Mouse (Mus musculus): ENCODE results near the gene Myh3. TPM values are rescaled to one million over a fixed set of nuclear protein-coding genes. Genes with fewer than 3 reads are reported as not detected.

Gene Myh3
- total and polyA plus RNA-seq, 2 experiments from 2014 or later, result 0.24 TPM

DNA sequence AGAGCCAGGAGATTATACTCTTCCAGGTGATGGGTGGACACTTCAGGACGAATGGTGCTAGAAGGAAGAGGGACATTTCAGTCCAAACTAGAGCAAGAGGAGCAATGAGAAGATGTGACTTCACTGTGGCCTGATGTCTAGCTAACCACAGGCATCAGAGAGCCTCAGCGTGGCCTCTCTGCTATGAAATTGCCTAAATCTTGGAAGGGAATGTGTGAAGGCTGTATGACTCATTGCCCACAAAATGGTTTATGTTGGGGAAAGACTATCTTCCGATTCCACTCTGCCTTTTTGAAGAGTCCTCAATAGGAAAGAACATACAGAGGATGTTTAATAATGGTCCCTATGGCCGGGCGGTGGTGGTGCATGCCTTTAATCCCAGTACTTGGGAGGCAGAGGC lies 1.3 kb upstream of the Myh3 start:
- Histone ChIP-seq H3K27ac (ENCODE audit: low read depth, low read length) (no peak overlapping the region), H3K9me3 (ENCODE audit: low read length) (no peaks in the 10 kb centered on the region), H3K4me1 (ENCODE audit: insufficient read depth) (no peaks in the 10 kb centered on the region), H3K4me3 (ENCODE audit: low read depth, low read length) (no peak overlapping the region), H3K36me3 (ENCODE audit: insufficient read depth) (no peaks in the 10 kb centered on the region), H3K9ac (no peak overlapping the region), H3K4me2 (ENCODE audit: low read depth) (no peak overlapping the region), H3K27me3 (ENCODE audit: insufficient read depth, low read length) (peaks cover 3% of the 10 kb centered on the region; the same call in 1 of the 2 replicates)
- no peak for ATAC-seq
- DNase-seq, result no peak
- WGBS, result 94% methylated on average over 5 of the region's 5 CpGs
- TF ChIP-seq CTCF (IDR thresholded peaks at IDR 0.05; ENCODE audit: low read depth), result no peak

DNA sequence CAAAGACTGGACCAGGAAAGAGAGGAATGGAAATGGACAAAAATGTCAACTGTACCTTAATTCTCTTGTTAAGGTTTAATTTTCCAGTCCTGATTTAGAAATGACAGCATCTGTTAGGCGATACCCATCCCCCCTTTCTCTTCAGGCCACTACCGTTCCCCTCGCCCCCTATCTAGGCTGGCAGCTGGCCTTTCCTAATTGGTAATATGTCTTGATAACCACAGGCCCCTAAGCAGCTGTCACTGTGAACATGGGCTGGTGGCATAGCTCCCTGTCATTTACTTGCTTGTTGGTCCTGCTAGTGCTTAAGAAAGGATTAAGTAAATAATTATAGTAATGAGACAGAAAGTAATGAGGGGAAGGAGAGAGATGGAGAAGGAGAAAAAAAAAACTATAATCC lies 665 bp upstream of the Myh3 start:
- 49% methylated on average over 3 of the region's 3 CpGs for WGBS
- Histone ChIP-seq H3K27me3 (ENCODE audit: insufficient read depth, low read length) (peaks cover 3% of the 10 kb centered on the region; the same call in 1 of the 2 replicates), H3K36me3 (ENCODE audit: insufficient read depth) (no peaks in the 10 kb centered on the region), H3K4me3 (ENCODE audit: low read depth, low read length) (no peak overlapping the region), H3K9ac (no peak overlapping the region), H3K4me2 (ENCODE audit: low read depth) (no peak overlapping the region), H3K4me1 (ENCODE audit: insufficient read depth) (no peaks in the 10 kb centered on the region), H3K27ac (ENCODE audit: low read depth, low read length) (no peak overlapping the region), H3K9me3 (ENCODE audit: low read length) (no peaks in the 10 kb centered on the region)
- DNase-seq (no peak), ATAC-seq (no peak)
- no peak for TF ChIP-seq CTCF (IDR thresholded peaks at IDR 0.05; ENCODE audit: low read depth)

DNA sequence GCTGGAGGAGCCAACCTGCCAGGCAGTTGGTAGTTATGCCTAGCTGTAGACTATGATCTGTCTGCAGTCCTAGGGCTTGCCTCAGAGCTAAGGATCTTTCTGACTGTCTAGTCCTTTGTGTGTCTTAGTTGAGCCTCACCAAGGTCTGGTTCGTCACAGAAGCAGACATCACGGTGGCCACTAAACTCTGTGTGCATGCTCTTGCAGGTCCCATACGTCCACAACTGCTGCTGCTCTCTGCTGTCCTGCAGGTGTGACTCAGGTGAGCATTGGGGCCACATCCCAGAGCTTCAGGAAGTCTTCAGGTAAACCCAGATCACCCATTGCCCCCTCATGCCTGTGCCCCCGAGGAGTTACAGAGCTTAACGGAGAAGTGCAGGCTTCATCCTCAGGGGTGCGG lies 788 bp downstream of the Myh3 start:
- 92% methylated on average over 6 of the region's 6 CpGs for WGBS
- no peak for TF ChIP-seq CTCF (IDR thresholded peaks at IDR 0.05; ENCODE audit: low read depth)
- Histone ChIP-seq H3K4me3 (ENCODE audit: low read depth, low read length) (no peak overlapping the region), H3K36me3 (ENCODE audit: insufficient read depth) (no peaks in the 10 kb centered on the region), H3K27me3 (ENCODE audit: insufficient read depth, low read length) (peaks cover 7% of the 10 kb centered on the region), H3K9ac (no peak overlapping the region), H3K27ac (ENCODE audit: low read depth, low read length) (no peak overlapping the region), H3K4me2 (ENCODE audit: low read depth) (no peak overlapping the region), H3K4me1 (ENCODE audit: insufficient read depth) (no peaks in the 10 kb centered on the region), H3K9me3 (ENCODE audit: low read length) (no peaks in the 10 kb centered on the region)
- no peak for DNase-seq
- ATAC-seq, result no peak

DNA sequence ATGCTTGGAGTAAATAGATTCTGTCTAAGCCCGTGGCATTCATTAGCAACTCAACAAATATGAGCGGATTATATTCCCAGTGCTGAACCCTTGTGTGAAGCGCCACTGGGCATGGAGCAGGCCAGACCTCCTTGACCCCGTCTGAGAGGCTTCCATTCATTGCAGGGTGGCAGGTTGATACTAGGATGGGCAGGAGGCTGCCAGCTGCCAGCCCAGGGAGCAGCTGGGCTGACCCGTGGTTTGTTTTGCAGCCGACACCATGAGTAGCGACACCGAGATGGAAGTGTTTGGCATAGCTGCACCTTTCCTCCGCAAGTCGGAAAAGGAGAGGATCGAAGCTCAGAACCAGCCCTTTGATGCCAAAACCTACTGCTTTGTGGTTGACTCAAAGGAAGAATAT lies 1.6 kb downstream of the Myh3 start:
- 59% methylated on average over 11 of the region's 11 CpGs for WGBS
- no peak overlapping the region for H3K4me2 ChIP-seq (ENCODE audit: low read depth)
- no peaks in the 10 kb centered on the region for H3K36me3 ChIP-seq (ENCODE audit: insufficient read depth)

DNA sequence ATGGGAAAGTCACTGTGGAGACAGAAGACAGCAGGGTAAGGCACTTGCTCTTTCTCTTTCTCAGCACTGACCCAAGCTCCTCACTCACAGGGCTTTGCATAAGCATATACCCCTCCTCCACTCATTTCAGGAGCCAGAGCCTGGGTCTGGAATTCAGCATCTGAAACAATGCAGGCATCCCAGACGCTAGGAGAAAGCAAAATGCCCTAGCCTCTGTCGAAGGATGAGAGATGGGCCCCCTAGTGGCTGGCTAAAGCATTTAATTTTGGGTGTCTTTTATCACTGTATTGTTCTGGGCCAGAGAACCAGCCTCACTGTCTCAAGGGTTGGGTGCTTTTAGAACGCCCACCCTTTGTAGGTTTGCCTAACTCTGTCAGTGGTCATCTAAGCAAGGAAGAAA lies 2.1 kb downstream of the Myh3 start:
- Histone ChIP-seq H3K4me1 (ENCODE audit: insufficient read depth) (no peaks in the 10 kb centered on the region), H3K27me3 (ENCODE audit: insufficient read depth, low read length) (peaks cover 7% of the 10 kb centered on the region), H3K4me2 (ENCODE audit: low read depth) (no peak overlapping the region), H3K9me3 (ENCODE audit: low read length) (no peaks in the 10 kb centered on the region), H3K9ac (no peak overlapping the region), H3K4me3 (ENCODE audit: low read depth, low read length) (no peak overlapping the region), H3K36me3 (ENCODE audit: insufficient read depth) (no peaks in the 10 kb centered on the region), H3K27ac (ENCODE audit: low read depth, low read length) (no peak overlapping the region)
- WGBS, result 6% methylated on average over 3 of the region's 3 CpGs
- DNase-seq (peak; percentile 65), ATAC-seq (peak; percentile 71; the same call in 1 of the 2 replicates)
- TF ChIP-seq CTCF (IDR thresholded peaks at IDR 0.05; ENCODE audit: low read depth), result peak; percentile 72

More for the DNA sequence above, 1.6 kb downstream of the Myh3 start:
- peaks cover 7% of the 10 kb centered on the region for H3K27me3 ChIP-seq (ENCODE audit: insufficient read depth, low read length)
- no peaks in the 10 kb centered on the region for H3K9me3 ChIP-seq (ENCODE audit: low read length)
- no peak overlapping the region for H3K27ac ChIP-seq (ENCODE audit: low read depth, low read length)
- DNase-seq (no peak), ATAC-seq (no peak)
- H3K9ac ChIP-seq, result no peak overlapping the region
- TF ChIP-seq CTCF (IDR thresholded peaks at IDR 0.05; ENCODE audit: low read depth), result no peak
- H3K4me1 ChIP-seq (ENCODE audit: insufficient read depth), result no peaks in the 10 kb centered on the region
- H3K4me3 ChIP-seq (ENCODE audit: low read depth, low read length), result no peak overlapping the region

DNA sequence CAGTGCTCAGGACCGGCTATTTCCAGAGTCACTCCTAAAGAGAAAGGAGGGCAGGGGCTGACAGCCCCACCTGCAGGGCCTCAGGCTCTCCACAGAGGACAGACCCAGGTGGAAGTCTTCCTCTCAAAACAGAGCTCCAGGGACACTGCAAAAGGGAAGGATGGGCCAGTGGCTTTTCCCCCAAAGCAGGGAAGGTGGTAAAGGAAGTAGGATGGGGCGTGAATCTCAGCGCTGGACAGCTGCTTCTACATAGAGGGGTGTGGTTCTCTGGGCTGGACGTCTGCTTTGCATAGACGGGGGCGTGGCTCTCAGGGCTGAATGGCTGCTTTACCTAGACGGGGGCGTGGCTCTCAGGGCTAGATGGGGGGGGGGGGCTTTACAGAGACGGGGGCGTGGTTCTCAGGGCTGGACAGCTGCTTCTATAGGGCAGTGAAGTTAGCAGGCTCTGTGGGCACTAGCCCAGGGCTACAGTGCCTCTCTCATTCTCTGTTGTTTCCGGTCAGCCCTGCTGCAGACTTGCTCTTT lies 3.1 kb downstream of the Myh3 start:
- Histone ChIP-seq H3K4me1 (ENCODE audit: insufficient read depth) (no peaks in the 10 kb centered on the region), H3K9me3 (ENCODE audit: low read length) (no peaks in the 10 kb centered on the region), H3K9ac (no peak overlapping the region), H3K27ac (ENCODE audit: low read depth, low read length) (no peak overlapping the region), H3K27me3 (ENCODE audit: insufficient read depth, low read length) (peaks cover 7% of the 10 kb centered on the region), H3K36me3 (ENCODE audit: insufficient read depth) (no peaks in the 10 kb centered on the region), H3K4me3 (ENCODE audit: low read depth, low read length) (no peak overlapping the region), H3K4me2 (ENCODE audit: low read depth) (no peak overlapping the region)
- 6% methylated on average over 11 of the region's 11 CpGs for WGBS
- TF ChIP-seq CTCF (IDR thresholded peaks at IDR 0.05; ENCODE audit: low read depth), result no peak
- ATAC-seq (no peak), DNase-seq (no peak)

DNA sequence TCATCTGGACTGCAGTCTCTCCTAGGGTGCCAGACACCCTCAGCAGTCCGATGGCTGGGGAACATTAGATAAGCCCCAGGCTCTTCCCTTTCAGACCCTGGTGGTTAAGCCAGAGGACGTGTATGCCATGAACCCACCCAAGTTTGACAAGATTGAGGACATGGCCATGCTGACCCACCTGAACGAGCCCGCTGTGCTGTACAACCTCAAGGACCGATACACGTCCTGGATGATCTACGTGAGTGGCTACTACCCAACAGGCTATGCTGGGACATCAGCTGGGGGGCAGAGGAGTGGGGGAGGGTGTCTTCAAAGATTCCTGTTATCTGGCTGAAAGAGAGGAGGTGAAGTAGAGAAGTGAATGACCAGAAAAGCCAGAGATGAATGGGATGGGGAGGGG lies 4.1 kb downstream of the Myh3 start:
- Histone ChIP-seq H3K36me3 (ENCODE audit: insufficient read depth) (no peaks in the 10 kb centered on the region), H3K4me2 (ENCODE audit: low read depth) (no peak overlapping the region), H3K4me1 (ENCODE audit: insufficient read depth) (no peaks in the 10 kb centered on the region), H3K27me3 (ENCODE audit: insufficient read depth, low read length) (peaks cover 7% of the 10 kb centered on the region), H3K27ac (ENCODE audit: low read depth, low read length) (no peak overlapping the region), H3K9me3 (ENCODE audit: low read length) (no peaks in the 10 kb centered on the region), H3K4me3 (ENCODE audit: low read depth, low read length) (no peak overlapping the region), H3K9ac (no peak overlapping the region)
- ATAC-seq (no peak), DNase-seq (no peak)
- TF ChIP-seq CTCF (IDR thresholded peaks at IDR 0.05; ENCODE audit: low read depth), result no peak
- 89% methylated on average over 7 of the region's 7 CpGs for WGBS
